Mouse (Mus musculus) neutrophil, adult 65 days (primary cell): ENCODE measurements around the gene Nlrp4b. TPM values are rescaled to one million over a fixed set of nuclear protein-coding genes. Genes with fewer than 3 reads are reported as not detected.

ENCODE experiments used
- total RNA-seq: library from RNA; stranded (reverse); gene quantifications from 2 replicates; pipeline ENCODE4 v1.2.4, GENCODE M21; 2023

Nlrp4b gene
- total RNA-seq, result not detected in 2 replicates

GRCm38 (mm10) chr7:10687489-10687888, at the start of gene Nlrp4b:
TSS of gene Nlrp4b (plus strand) at chr7:10687789.

DNA sequence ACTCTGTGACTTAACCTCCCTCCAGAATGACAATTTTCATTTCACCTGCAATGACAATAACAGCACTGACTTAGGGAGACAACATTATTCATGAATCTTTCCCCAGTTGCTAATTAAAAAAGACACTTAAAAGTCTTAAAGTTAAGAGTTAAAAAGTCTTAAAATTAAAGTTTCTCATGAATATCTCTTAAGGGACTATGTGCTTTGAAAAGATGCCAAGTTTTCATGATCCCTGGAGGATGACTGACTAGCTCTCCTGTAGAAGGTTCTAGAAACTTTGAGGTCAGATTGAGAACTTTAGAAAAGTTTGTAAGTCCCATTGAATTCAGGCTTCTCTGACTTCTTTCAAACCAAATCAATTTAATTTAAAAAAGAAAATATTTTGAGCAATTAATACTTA, 66.7 kb downstream of the Nlrp4b start, which contains the start of gene Vmn1r71:
TSS of gene Vmn1r71 (minus strand) at position 101 of the 400 bp plus-strand sequence.

Other genes starting within 250 kb of the Nlrp4b start
- gene Vmn1r67, start 244.5 kb upstream of the Nlrp4b start, total RNA-seq, result not detected in 2 replicates
- gene Zik1, start 192.4 kb upstream of the Nlrp4b start, total RNA-seq, result 0.25 TPM in 1 of 2 replicates, not detected in the other
- not detected in 2 replicates for gene Vmn1r68, start 129.3 kb upstream of the Nlrp4b start, total RNA-seq
- gene Vmn1r69, start 74.1 kb upstream of the Nlrp4b start, total RNA-seq, result not detected in 2 replicates
- gene Vmn1r70, start 56.3 kb upstream of the Nlrp4b start, total RNA-seq, result not detected in 2 replicates
- not detected in 2 replicates for gene Vmn1r71, start 66.6 kb downstream of the Nlrp4b start, total RNA-seq
- gene Zscan4b, start 217.3 kb downstream of the Nlrp4b start, total RNA-seq, result not detected in 2 replicates